Mouse (Mus musculus) spleen, postnatal 10 days (tissue): ENCODE results near the gene Smad6.

Experiments used
- DNase-seq, 2 experiments: peaks; one replicate each; pipeline ENCODE4 v3.0.0; 2021 to 2022; ENCODE audit warnings: low spot score in 2 of 2

Smad6 gene

DNA sequence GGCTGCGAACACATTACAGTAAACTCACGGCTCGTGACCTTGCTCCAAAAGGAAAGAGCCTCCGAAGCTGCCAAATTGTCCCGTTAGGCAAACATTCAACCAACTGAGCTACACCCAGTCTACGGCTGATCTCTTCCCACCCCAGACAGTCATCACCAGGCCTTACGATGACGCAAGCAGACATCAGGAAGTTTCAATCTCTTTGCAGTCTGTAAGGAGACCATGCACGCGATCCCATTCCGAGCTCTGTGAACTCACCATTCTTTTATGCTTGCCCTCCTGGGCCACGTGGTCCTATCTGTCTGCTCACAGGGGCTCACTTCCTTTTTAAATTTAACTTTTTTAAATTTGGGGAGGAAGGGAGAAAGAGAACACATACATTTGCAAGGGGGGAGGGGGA is 32.6 kb downstream of the Smad6 start:
- DNase-seq = no peak

GRCm38 (mm10) chr9:63985125-63985524 is 36.7 kb downstream of the Smad6 start:
- no peak for DNase-seq

GRCm38 (mm10) chr9:63982937-63983632 is 38.8 kb downstream of the Smad6 start:
- DNase-seq = peak in 1 of 2 experiments; percentile 47

GRCm38 (mm10) chr9:63981912-63982311 is 39.9 kb downstream of the Smad6 start:
- no peak for DNase-seq

DNA sequence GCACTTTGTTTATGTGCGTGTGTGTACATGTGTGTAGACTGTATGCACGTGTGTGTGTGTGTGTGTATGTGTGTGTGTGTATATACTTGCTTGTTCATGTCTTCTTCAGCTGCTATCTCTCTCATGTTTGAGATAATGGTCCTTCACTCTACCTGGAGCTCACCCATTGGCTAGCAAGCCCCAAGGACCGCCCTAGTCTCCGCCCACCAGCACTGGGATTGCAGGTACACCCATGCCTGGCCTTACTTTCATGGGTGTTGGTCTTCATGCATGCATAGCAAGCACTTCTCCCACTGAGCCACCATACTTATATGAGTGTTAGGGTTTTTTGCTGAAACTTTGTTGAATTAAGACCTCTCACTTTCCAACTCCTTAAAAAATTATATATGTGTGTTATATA is 40.5 kb downstream of the Smad6 start:
- DNase-seq = no peak

GRCm38 (mm10) chr9:63980179-63981086 is 41.4 kb downstream of the Smad6 start:
- no peak for DNase-seq

DNA sequence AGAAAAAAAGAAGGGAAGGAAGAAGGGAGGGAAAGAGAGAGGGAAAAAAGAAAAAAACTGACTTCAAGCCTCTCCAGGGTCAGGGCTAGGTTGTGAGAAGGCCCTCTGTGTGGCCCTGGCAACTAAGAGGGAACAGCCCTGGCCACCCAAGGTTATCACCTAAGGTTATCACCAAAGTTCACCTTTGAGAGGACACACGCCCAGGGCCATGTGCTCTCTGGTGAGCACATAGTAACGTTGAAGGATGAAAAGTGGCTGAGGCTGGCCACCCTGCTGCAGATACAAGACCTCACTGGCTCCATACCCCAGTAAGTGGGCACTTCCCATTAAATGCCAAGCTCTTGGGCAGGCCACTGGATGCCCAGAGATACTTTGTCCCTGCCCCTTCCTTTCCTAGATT is 42.6 kb downstream of the Smad6 start:
- no peak for DNase-seq

- DNase-seq = no peak
These were observed 43.2 kb downstream of the Smad6 start for GRCm38 (mm10) chr9:63978682-63979081.

- DNase-seq = no peak
These were observed 45.9 kb downstream of the Smad6 start for GRCm38 (mm10) chr9:63975996-63976395.

GRCm38 (mm10) chr9:63974258-63975023 is 47.4 kb downstream of the Smad6 start:
- no peak for DNase-seq

- no peak for DNase-seq
These were observed 48.1 kb downstream of the Smad6 start for GRCm38 (mm10) chr9:63973662-63974190.

GRCm38 (mm10) chr9:63972576-63973290 is 49.1 kb downstream of the Smad6 start:
- no peak for DNase-seq

DNA sequence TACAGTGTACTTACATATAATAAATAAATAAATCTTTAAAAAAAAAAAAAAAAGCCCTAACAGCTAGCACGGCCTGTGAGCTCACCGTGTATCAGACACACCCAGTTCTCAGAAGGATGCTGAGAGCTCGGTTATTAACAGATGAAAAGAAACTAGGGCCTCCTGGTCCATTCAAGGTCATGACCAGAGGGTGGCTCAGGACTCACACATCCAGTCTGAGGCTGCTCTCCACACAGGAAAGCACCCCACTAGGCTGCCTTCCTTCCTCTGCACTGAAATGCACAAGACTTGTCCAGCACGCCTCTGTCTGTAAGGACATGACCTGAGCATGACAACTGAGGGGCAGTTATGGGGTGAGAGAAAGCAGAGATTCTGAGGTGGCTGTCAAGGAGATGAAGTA is 50.3 kb downstream of the Smad6 start:
- DNase-seq = no peak

DNA sequence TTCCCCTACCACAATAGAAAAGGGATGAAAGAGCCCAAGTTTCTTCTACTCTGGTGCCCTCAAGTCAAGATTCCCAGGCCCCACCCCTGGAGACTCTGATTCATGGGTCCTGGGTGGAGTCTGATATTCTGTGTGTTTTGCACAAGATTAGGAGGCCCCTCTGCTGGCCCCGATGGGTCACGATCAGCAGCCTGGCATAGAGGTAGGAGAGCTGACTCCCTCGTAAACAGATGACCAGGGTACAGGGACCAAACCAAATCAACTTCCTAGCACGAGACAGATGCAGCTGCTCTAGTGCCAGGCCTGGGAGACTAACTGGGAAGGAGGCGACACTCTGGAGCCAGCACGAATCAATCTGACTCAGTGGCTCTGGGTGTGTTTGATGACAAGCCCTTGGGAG is 51.0 kb downstream of the Smad6 start:
- no peak for DNase-seq

- DNase-seq = no peak
These were observed 51.5 kb downstream of the Smad6 start for GRCm38 (mm10) chr9:63970388-63970787.

GRCm38 (mm10) chr9:63969467-63969866 is 52.4 kb downstream of the Smad6 start:
- no peak for DNase-seq

- peak in 1 of 2 experiments; percentile 40 for DNase-seq
These were observed 53.3 kb downstream of the Smad6 start for GRCm38 (mm10) chr9:63968592-63968991.

DNA sequence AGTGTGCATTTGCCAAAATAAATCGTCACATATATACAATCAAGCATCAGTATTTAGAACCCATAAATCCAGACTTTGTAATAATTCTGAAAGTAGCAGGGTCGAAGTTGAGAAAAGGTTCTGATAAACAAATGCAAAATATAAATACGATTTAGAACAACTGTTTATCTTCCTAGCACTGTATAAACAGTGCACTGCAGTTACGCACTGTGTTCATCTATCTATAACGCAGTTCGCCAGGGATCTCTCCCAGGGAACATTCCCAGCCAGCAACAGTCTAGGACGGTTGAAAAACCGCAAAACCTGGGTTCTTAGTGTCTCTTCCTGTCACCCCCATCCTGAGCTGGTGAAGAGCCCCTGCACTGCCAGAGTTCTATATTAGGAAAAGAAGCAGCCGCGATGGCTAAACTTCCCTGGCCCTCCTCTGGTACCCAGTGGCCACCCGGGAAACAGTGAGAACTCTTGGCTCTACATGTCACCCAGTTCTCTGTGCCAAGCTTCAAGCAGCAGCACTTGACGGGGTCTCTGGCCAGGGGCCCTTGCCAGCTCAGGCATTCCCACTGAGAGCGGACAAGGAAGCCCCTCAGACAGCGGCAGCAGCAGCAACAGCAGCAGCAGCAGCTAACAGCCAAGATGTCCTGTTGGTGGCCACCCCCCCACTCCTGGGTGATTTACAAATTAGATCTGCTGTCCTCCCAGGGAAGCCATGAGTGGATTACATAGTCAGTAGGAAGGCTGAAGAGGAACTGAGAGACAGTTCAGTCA is 54.3 kb downstream of the Smad6 start:
- no peak for DNase-seq

- no peak for DNase-seq
These were observed 56.3 kb downstream of the Smad6 start for GRCm38 (mm10) chr9:63965579-63965981.

GRCm38 (mm10) chr9:63961881-63962280 is 60.0 kb downstream of the Smad6 start:
- DNase-seq = no peak

GRCm38 (mm10) chr9:63960829-63961185 is 61.1 kb downstream of the Smad6 start:
- no peak for DNase-seq
